Mouse (Mus musculus) heart, embryonic 12.5 days (tissue): Measurements from ENCODE around the gene Nrsn1. TPM values are rescaled to one million over a fixed set of nuclear protein-coding genes. Genes with fewer than 3 reads are reported as not detected.
A peak's percentile ranks its signal among the peaks of the same experiment; 100 is the strongest.
"Not testable (repeated sequence)": the region's sequence is repeated elsewhere in the genome, so short reads cannot be mapped to it uniquely, and the experiment has no call there.

Source experiments
- ATAC-seq: fragments of 200-750 bp; cut with Nextera tagmentation; 2 replicates; pipeline ENCODE4 v1.8.0; 2017; ENCODE audit warnings: moderate TSS enrichment, moderate library complexity; ENCODE audit not compliant: insufficient number of reproducible peaks, low FRiP score
- H3K27ac ChIP-seq: fragments of 300-500 bp; sonication (generic); 2 replicates; pipeline ENCODE4 v1.5.1; 2016; ENCODE audit warnings: mild to moderate bottlenecking, moderate library complexity; ENCODE audit not compliant: poor library complexity, severe bottlenecking
- H3K27me3 ChIP-seq: fragments of 300-500 bp; sonication (generic); replicated peaks from 2 replicates; pipeline ENCODE4 v1.6.1; 2016; ENCODE audit warnings: mild to moderate bottlenecking, moderate library complexity
- H3K36me3 ChIP-seq: fragments of 300-500 bp; sonication (generic); 2 replicates; pipeline ENCODE4 v1.6.1; 2016; ENCODE audit warnings: mild to moderate bottlenecking, moderate library complexity
- H3K4me1 ChIP-seq: fragments of 300-500 bp; sonication (generic); replicated peaks from 2 replicates; pipeline ENCODE4 v1.6.1; 2016; ENCODE audit warnings: mild to moderate bottlenecking
- H3K4me2 ChIP-seq: fragments of 300-500 bp; sonication (generic); 2 replicates; pipeline ENCODE4 v1.6.1; 2016; ENCODE audit warnings: mild to moderate bottlenecking, moderate library complexity
- H3K4me3 ChIP-seq: fragments of 300-500 bp; sonication (generic); 2 replicates; pipeline ENCODE4 v1.5.1; 2016; ENCODE audit warnings: mild to moderate bottlenecking
- H3K9ac ChIP-seq: fragments of 300-500 bp; sonication (generic); 2 replicates; pipeline ENCODE4 v1.6.1; 2016; ENCODE audit warnings: mild to moderate bottlenecking, moderate library complexity
- H3K9me3 ChIP-seq: fragments of 300-500 bp; sonication (generic); replicated peaks from 2 replicates; pipeline ENCODE4 v1.6.1; 2016; ENCODE audit warnings: mild to moderate bottlenecking, moderate library complexity
- WGBS: fragments of 180-500 bp; shearing (Covaris S2); methylation state at CpG from one replicate; pipeline ENCODE4 v1.1.7; 2016; 5-methylcytosine and 5-hydroxymethylcytosine counted together
- polyA plus RNA-seq: library from polyadenylated mRNA; unstranded; fragments of >200 nt; fragmentation: Nextera tagmentation; extraction: Ambion mirVana; gene quantifications from 2 replicates; pipeline ENCODE4 v1.2.1, GENCODE M21; 2016

Nrsn1 gene
- 0.17 TPM in 1 of 2 replicates, not detected in the other for polyA plus RNA-seq

DNA sequence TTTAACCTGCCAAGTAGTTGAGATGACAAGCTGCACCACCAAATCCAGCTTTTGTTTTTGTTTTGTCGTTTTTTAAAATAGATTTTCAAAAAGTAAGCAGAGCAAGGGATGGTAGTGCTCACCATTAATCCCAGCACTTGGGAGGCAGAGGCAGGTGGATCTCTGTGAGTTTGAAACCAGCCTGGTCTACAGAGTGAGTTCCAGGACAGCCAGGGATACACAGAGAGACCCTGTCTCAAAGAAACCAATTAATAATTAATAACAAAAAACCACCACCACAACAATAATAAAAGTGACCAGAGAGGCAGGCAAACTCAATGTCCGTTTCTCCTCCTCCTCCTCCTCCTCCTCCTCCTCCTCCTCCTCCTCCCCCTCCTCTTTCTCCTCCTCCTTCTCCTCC lies at the start of gene Nrsn1:
Gene Nrsn1 (minus strand): TSS at position 101 of the 400 bp plus-strand sequence.
- peak within 1 kb of the TSS; percentile 42 for H3K4me3 ChIP-seq
- not testable (repeated sequence) for ATAC-seq
- 25% methylated on average over 2 of the region's 2 CpGs for WGBS

DNA sequence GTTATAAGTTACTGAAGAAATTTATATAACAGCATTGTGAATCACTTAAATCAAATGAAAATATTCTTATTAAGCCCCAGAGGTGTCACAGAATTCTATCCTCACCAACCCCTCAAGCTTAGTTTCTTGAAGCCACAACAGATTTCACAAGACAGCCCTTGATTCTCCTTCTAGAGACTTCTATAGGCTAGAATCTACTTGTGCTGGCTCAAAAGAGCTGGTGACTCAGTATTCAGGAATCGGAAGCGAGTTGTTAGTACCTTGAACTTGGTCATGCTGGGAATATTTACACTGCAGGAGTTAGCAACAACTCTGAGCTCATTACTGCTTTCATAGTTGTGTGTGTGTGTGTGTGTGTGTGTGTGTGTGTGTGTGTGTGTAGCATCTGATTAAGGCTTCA lies 41.8 kb upstream of the Nrsn1 start:
- H3K4me2 ChIP-seq: no peak overlapping the region
- no peaks in the 10 kb centered on the region for H3K4me1 ChIP-seq
- H3K9ac ChIP-seq: no peak overlapping the region
- no peak overlapping the region for H3K27ac ChIP-seq
- H3K36me3 ChIP-seq: no peaks in the 10 kb centered on the region
- 88% methylated on average over 2 of the region's 2 CpGs for WGBS
- H3K9me3 ChIP-seq: no peaks in the 10 kb centered on the region
- no peaks in the 10 kb centered on the region for H3K27me3 ChIP-seq
- no peak overlapping the region for H3K4me3 ChIP-seq
- no peak for ATAC-seq

More for the DNA sequence above, at the start of gene Nrsn1:
- not testable (repeated sequence) for H3K4me1 ChIP-seq, H3K9me3 ChIP-seq, H3K27me3 ChIP-seq, H3K9ac ChIP-seq, H3K36me3 ChIP-seq, H3K27ac ChIP-seq
- peak within 1 kb of the TSS; percentile 77 for H3K4me2 ChIP-seq

DNA sequence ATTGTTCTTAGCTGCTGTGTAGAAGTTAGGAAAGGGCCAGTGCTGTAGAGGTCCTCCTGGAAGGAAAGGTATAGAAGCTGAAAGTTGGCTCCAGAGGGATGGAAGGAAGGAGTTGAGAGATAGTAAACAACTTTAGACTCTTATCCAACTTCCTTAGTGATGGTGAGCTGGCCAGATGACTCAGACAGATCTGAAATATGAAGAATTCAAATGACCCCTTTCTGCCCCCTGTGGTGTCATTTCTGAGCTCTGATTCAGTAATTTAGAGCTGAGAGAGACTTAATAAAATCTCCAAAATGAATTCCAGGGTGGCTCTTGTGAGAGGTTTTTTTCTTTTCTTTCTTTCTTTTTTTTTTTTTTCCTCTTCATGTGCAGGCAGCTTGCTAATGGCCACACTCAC lies 39.8 kb upstream of the Nrsn1 start:
- no peak for ATAC-seq

DNA sequence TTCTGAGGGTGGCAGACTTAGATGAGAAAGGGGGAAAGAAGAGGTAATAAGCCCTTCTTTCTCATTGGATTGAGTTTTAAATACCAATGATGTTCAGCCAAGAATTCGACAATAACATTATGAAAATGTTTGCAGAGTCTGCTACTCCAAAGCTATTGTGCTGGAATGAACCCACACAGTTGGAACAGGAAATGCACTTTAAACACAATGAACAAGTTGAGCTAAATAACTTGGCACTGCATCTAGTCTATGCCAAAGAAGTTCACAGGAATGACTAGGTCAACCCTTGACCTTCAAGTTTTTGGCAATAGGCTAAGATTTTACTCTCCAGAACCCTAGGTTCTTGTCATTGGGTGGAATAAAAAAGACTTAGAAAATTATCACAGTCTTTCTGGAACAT lies 18.4 kb upstream of the Nrsn1 start:
- H3K9ac ChIP-seq: no peak overlapping the region
- H3K27me3 ChIP-seq: no peaks in the 10 kb centered on the region
- no peaks in the 10 kb centered on the region; the same call in none of the 2 replicates for H3K9me3 ChIP-seq
- H3K27ac ChIP-seq: no peak overlapping the region
- H3K36me3 ChIP-seq: no peaks in the 10 kb centered on the region
- no peaks in the 10 kb centered on the region for H3K4me1 ChIP-seq
- H3K4me3 ChIP-seq: no peak overlapping the region
- 82% methylated on average over 1 of the region's 1 CpGs for WGBS
- no peak overlapping the region for H3K4me2 ChIP-seq
- no peak for ATAC-seq

More for the DNA sequence above, 39.8 kb upstream of the Nrsn1 start:
- Histone ChIP-seq H3K4me3 (no peak overlapping the region), H3K4me1 (no peaks in the 10 kb centered on the region), H3K4me2 (no peak overlapping the region), H3K27ac (no peak overlapping the region), H3K27me3 (no peaks in the 10 kb centered on the region), H3K9me3 (no peaks in the 10 kb centered on the region), H3K9ac (no peak overlapping the region), H3K36me3 (no peaks in the 10 kb centered on the region)

DNA sequence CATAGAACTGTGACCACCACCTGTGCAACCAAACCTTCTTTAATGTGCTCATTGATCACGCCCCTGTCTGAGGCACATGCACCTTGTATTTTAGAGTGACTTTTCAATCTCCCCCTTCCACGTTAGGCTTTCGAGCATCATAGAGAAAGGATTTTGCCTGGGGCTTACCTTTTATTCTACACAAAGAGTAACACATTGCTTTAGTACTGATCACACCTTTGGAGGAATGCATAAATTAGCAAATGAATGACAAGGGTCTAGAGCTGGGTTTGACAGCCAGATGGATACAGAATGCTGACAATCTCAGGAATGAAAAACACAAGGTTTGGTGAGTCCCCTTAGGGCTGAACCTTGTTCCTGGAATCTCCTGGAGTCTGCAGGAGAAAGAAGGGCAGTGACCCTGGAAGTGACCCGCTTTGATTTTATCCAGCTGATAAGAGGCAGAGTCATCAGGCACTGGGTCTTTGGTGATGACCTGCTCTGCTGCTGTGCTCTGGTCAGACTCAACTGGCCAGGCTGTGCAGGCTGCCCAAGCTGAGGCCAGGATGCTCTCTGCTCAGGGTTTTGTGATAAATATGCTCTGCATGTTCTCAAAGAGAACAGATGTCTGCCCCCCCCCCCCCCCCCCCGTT lies 4.7 kb upstream of the Nrsn1 start:
- Histone ChIP-seq H3K27ac (no peak overlapping the region), H3K9ac (no peak overlapping the region), H3K4me3 (no peak overlapping the region), H3K4me2 (no peak overlapping the region), H3K4me1 (no peaks in the 10 kb centered on the region), H3K9me3 (no peaks in the 10 kb centered on the region), H3K27me3 (no peaks in the 10 kb centered on the region), H3K36me3 (no peaks in the 10 kb centered on the region)
- 51% methylated on average over 5 of the region's 5 CpGs for WGBS
- no peak for ATAC-seq

DNA sequence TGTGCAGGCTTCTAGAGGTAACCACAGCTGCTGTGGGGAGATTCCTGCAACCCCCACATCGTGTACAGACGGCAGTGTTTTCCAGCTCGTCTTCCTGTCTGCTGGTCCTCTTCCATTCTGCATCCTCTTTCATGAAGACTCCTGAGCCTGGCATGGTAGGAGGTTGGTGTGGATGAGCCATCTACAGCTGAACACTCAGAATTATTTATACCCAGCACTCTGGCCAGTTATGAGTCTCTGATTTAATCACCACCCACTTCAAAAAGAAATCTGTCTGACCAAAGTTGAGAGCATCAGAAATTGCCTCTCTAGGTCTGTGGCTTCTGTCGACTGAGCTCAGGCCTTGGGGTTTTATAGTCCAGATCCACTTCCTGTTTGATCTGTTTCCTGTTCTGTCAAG lies 1.9 kb upstream of the Nrsn1 start:
- Histone ChIP-seq H3K4me3 (no peak overlapping the region), H3K36me3 (no peaks in the 10 kb centered on the region), H3K4me1 (peaks cover 6% of the 10 kb centered on the region; the same call in 1 of the 2 replicates), H3K27ac (no peak overlapping the region), H3K9me3 (no peaks in the 10 kb centered on the region), H3K9ac (no peak overlapping the region), H3K27me3 (no peaks in the 10 kb centered on the region), H3K4me2 (no peak overlapping the region)
- no peak for ATAC-seq
- WGBS: 43% methylated on average over 4 of the region's 4 CpGs

DNA sequence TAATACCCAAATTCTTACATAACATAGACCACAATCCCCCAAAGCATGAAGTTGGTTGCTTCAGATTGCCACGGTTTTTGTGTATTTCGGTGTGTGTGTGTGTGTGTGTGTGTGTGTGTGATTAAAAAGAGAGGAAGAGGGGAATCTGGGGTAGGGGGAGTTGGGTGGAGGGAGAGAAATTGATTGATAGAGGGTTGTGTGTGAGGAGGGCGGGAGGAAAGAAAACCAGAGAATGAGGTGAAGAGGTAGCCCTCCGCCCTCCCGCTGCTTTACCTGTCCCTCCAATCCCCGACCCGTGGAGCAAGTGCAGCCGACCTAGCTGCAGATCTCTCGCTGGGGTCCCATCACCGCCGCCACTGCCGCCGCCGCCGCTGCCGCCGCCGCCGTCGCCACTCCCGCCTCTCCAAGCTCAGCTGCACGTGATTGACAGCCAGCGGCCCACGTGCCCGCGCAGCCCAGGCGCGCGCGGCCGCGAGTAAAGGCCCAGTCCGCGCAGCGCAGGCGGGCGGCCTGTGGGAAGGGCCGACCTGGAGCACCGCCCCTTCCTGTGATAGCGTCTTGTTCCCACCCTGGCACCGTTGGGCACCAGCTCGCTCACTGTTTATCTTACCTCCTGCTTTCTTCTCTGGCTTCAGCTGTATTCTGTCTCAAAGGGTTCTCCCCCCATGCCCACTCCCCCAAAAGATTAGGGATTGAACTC lies 583 bp downstream of the Nrsn1 start:
- Histone ChIP-seq H3K4me3 (peak overlapping the region; percentile 42), H3K36me3 (no peaks in the 10 kb centered on the region), H3K27me3 (no peaks in the 10 kb centered on the region), H3K27ac (no peak overlapping the region), H3K4me2 (peak overlapping the region; percentile 77), H3K9me3 (no peaks in the 10 kb centered on the region), H3K9ac (no peak overlapping the region), H3K4me1 (peaks cover 6% of the 10 kb centered on the region; the same call in 1 of the 2 replicates)
- ATAC-seq: peak; percentile 71
- 2% methylated on average over 42 of the region's 42 CpGs for WGBS

DNA sequence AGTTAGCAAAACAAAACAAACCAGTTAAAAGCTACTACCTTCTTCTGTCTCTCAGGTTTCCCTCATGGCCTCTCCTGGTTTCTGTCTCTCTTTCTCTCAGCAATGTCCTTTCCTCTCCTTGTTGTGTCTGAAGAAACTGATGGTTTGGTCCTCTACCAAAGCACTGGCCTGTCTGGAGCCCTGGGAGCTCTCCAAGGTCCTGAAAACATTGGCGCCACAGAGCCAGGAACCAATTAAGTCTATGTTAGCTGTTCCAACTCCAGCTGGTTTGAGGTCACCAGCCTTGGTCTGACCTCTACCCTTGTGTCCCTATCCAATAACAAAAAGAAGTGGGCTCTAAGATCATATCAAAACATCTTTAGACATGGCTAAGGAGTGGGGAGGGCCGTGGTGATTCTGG lies 1.3 kb downstream of the Nrsn1 start:
- H3K4me1 ChIP-seq: peaks cover 6% of the 10 kb centered on the region; the same call in 1 of the 2 replicates
- H3K36me3 ChIP-seq: no peaks in the 10 kb centered on the region
- no peaks in the 10 kb centered on the region for H3K27me3 ChIP-seq
- H3K9ac ChIP-seq: no peak overlapping the region
- H3K4me3 ChIP-seq: no peak overlapping the region
- H3K9me3 ChIP-seq: no peaks in the 10 kb centered on the region
- no peak for ATAC-seq
- H3K4me2 ChIP-seq: no peak overlapping the region
- H3K27ac ChIP-seq: no peak overlapping the region
- WGBS: 16% methylated on average over 2 of the region's 2 CpGs

DNA sequence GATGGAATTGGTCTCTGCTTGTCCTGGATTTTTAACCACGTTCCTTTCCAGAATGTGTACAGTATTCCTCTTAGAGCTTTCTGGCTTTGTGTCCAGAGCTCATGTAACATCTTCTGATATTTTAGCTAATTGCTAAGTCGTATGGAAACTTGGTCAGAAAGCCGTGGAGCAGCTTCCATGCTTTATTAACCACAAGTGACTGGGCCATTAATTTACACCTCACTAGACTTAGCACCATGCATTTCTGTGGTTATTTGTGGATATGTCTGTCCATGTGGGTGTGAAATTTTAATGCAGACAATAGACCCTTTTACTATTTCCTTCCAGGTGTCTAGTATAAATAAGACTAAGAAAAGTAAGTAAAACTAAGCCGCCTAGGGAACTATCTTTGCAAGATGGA lies 7.6 kb downstream of the Nrsn1 start:
- no peak for ATAC-seq
- Histone ChIP-seq H3K27ac (no peak overlapping the region), H3K4me1 (no peaks in the 10 kb centered on the region), H3K27me3 (no peaks in the 10 kb centered on the region), H3K9ac (no peak overlapping the region), H3K36me3 (no peaks in the 10 kb centered on the region), H3K9me3 (0 out of 2 replicates have a peak, but pooled peaks cover 2% of the 10 kb centered on the region), H3K4me3 (no peak overlapping the region), H3K4me2 (no peak overlapping the region)
- WGBS: 77% methylated on average over 4 of the region's 4 CpGs

DNA sequence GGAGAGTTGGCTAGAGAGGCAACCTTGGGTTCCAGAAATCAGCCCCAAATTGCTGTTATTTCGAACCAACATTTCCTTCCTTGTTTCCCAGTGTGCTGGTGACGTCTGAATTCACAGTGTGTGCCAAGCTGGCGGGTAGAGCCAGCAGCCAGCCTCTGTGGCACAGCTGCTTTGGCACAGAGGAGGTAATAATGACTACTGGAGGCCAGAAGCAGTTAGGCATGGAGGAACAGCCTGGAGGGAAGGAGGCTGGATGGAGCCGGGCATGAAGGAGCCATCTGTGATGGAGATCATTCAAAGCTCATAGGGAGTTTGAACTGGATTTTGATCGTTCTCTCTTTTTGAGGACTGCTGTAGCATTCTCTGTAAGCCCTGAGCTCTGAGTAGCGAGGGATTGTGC lies 12.7 kb downstream of the Nrsn1 start:
- Histone ChIP-seq H3K27ac (no peak overlapping the region), H3K4me2 (no peak overlapping the region), H3K4me1 (no peaks in the 10 kb centered on the region), H3K9me3 (0 out of 2 replicates have a peak, but pooled peaks cover 6% of the 10 kb centered on the region), H3K36me3 (no peaks in the 10 kb centered on the region), H3K27me3 (no peaks in the 10 kb centered on the region), H3K4me3 (no peak overlapping the region), H3K9ac (no peak overlapping the region)
- no peak for ATAC-seq
- 74% methylated on average over 6 of the region's 6 CpGs for WGBS

DNA sequence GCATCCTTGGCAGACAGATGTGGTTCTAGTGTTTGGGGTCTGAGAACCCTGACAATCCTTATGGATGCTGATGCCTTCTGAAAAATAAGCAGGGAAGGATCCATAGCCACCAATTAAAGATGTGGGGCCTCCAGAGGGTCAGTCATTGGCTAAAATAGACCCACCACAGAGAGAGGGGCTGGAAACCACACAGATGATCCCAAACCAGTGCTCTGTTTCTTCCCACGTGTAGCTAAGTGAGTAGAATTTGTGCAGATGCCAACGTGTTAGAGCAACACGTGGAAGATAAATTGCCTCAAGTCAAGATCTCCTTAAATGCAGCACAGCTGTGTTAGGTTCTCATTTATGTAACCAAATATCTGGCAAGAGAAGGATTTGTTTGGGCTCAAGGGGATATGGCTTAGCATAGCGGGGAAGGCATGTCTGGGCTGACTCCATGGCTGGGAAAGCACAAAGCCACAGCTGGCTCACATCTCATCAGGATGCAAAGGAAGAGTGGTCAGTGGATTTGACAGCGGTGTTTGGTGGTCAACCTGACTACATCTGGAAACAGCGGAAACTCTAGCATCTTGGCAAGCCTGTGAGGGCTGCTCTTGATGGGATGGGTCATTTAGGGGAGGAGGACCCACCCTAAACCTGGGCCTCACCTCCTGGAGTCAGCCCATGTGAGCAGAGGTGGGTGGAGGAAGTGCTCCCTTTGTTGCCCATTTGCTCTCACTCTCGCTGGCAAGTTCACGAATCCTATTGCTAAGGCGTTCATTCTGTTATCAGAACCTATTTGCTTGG lies 15.6 kb downstream of the Nrsn1 start:
- Histone ChIP-seq H3K27me3 (no peaks in the 10 kb centered on the region), H3K9me3 (0 out of 2 replicates have a peak, but pooled peaks cover 6% of the 10 kb centered on the region), H3K4me3 (no peak overlapping the region), H3K36me3 (no peaks in the 10 kb centered on the region), H3K4me2 (no peak overlapping the region), H3K9ac (no peak overlapping the region), H3K27ac (no peak overlapping the region), H3K4me1 (no peaks in the 10 kb centered on the region)
- ATAC-seq: no peak
- whole genome bisulfite sequencing: 68% methylated on average over 9 of the region's 9 CpGs
